Mouse (Mus musculus): ENCODE data around the gene Car7.

DNA sequence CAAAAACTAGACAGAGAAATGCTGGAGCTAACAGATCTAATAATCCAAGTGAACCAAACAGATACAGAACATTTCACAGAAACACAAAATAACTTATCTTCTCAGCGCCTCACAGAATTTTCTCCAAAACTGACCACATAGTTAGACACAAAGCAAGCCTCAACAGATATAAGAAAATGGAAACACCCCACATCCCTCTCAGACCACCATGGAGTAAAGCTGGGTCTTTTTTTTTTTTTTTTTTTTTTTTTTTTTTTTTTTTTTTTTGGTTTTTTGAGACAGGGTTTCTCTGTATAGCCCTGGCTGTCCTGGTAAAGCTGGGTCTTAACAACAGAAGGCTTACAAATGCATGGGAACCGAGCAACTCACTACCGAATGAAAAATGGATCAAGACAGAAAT is 42.3 kb downstream of the Car7 start:
- TF ChIP-seq GATA1 (IDR thresholded peaks at IDR 0.05; ENCODE audit: low read depth, low read length) = no peak
- TF ChIP-seq POLR2A (IDR thresholded peaks at IDR 0.05; ENCODE audit: control insufficient read depth in 1 of 2, insufficient read depth in 1 of 2, low read depth in 1 of 2, low read length in 2 of 2, poor library complexity in 1 of 2) = no peak
- TF ChIP-seq MAZ (IDR thresholded peaks at IDR 0.05; ENCODE audit: low read depth, low read length) = no peak
- TF ChIP-seq RAD21 (IDR thresholded peaks at IDR 0.05; ENCODE audit: low read depth, low read length) = no peak
- no peak for TF ChIP-seq CTCF (IDR thresholded peaks at IDR 0.05 in 2 of 3, conservative IDR thresholded peaks at IDR 0.05 in 1 of 3; ENCODE audit: control insufficient read depth in 1 of 3, insufficient read depth in 1 of 3, low read depth in 2 of 3, low read length in 3 of 3, poor library complexity in 1 of 3, severe bottlenecking in 1 of 3)
- TF ChIP-seq ZNF384 (IDR thresholded peaks at IDR 0.05; ENCODE audit: low read depth, low read length) = peak; percentile 72
- no peak for TF ChIP-seq CHD2 (IDR thresholded peaks at IDR 0.05; ENCODE audit: low read length)
- no peak for TF ChIP-seq EP300 (IDR thresholded peaks at IDR 0.05; ENCODE audit: low read depth in 1 of 2, low read length in 2 of 2)
- TF ChIP-seq MAX (IDR thresholded peaks at IDR 0.05; ENCODE audit: low read length) = no peak
- TF ChIP-seq NRF1 (IDR thresholded peaks at IDR 0.05; ENCODE audit: insufficient read depth, low read depth, low read length, poor library complexity, severe bottlenecking) = no peak
- no peak for TF ChIP-seq KAT2A (conservative IDR thresholded peaks at IDR 0.05; ENCODE audit: low read depth, low read length)
- TF ChIP-seq HCFC1 (IDR thresholded peaks at IDR 0.05; ENCODE audit: low read depth, low read length) = no peak
- TF ChIP-seq SMC3 (IDR thresholded peaks at IDR 0.05; ENCODE audit: low read depth, low read length) = no peak

Data from MEL (cell line).